Mouse (Mus musculus): ENCODE results near the gene Cdk5.
A peak's percentile ranks its signal among the peaks of the same experiment; 100 is the strongest.

Gene Cdk5

GRCm38 (mm10) chr5:24423129-24424003 lies at the start of gene Cdk5, which contains the start of gene Slc4a2:
TSS of gene Cdk5 (minus strand) at chr5:24423530.
TSS of gene Slc4a2 (plus strand) at chr5:24423837.
- peak; percentile 99 to 100 for DNase-seq

GRCm38 (mm10) chr5:24470600-24470999 lies 47.3 kb upstream of the Cdk5 start:
- peak; percentile 91 to 92 for DNase-seq

- no peak for DNase-seq
Measured at GRCm38 (mm10) chr5:24466762-24467161, 43.4 kb upstream of the Cdk5 start.

GRCm38 (mm10) chr5:24455613-24456012 lies 32.3 kb upstream of the Cdk5 start:
- DNase-seq: no peak

GRCm38 (mm10) chr5:24455076-24455475 lies 31.7 kb upstream of the Cdk5 start:
- no peak for DNase-seq

GRCm38 (mm10) chr5:24453985-24454303 lies 30.6 kb upstream of the Cdk5 start:
- DNase-seq: no peak

GRCm38 (mm10) chr5:24453283-24453984 lies 30.1 kb upstream of the Cdk5 start:
- DNase-seq: peak; percentile 85 to 92

- DNase-seq: peak; percentile 56 to 60
Measured at GRCm38 (mm10) chr5:24452691-24453233, 29.4 kb upstream of the Cdk5 start.

- DNase-seq: peak; percentile 69 to 72
Measured at GRCm38 (mm10) chr5:24452030-24452690, 28.8 kb upstream of the Cdk5 start, which contains the start of gene Agap3. TSS of gene Agap3 (plus strand) at chr5:24452177.

- peak; percentile 93 to 97 for DNase-seq
Measured at GRCm38 (mm10) chr5:24451264-24452029, 28.1 kb upstream of the Cdk5 start.

- peak; percentile 86 to 88 for DNase-seq
Measured at GRCm38 (mm10) chr5:24447624-24448298, 24.4 kb upstream of the Cdk5 start, which contains the start of gene Tmub1. TSS of gene Tmub1 (minus strand) at chr5:24447854.

- DNase-seq: no peak
Measured at GRCm38 (mm10) chr5:24446630-24447029, 23.3 kb upstream of the Cdk5 start.

- peak; percentile 50 to 62 for DNase-seq
Measured at GRCm38 (mm10) chr5:24445428-24446080, 22.2 kb upstream of the Cdk5 start.

GRCm38 (mm10) chr5:24444746-24445427 lies 21.6 kb upstream of the Cdk5 start, which contains the start of gene Fastk:
TSS of gene Fastk (minus strand) at chr5:24445287.
- DNase-seq: peak; percentile 97 to 98

- peak; percentile 54 to 58 for DNase-seq
Measured at GRCm38 (mm10) chr5:24443927-24444326, 20.6 kb upstream of the Cdk5 start.

GRCm38 (mm10) chr5:24443204-24443603 lies 19.9 kb upstream of the Cdk5 start:
- no peak for DNase-seq

- DNase-seq: no peak
Measured at GRCm38 (mm10) chr5:24442029-24442428, 18.7 kb upstream of the Cdk5 start.

GRCm38 (mm10) chr5:24441187-24441586 lies 17.9 kb upstream of the Cdk5 start:
- no peak for DNase-seq

GRCm38 (mm10) chr5:24433993-24434392 lies 10.7 kb upstream of the Cdk5 start:
- DNase-seq: no peak

GRCm38 (mm10) chr5:24428596-24428995 lies 5.3 kb upstream of the Cdk5 start:
- DNase-seq: peak in 1 of 2 experiments; percentile 38
